Mouse (Mus musculus) embryonic facial prominence, embryonic 14.5 days (tissue): Measurements from ENCODE around the gene Gm20388. TPM values are rescaled to one million over a fixed set of nuclear protein-coding genes. Genes with fewer than 3 reads are reported as not detected.

Experiments
- ATAC-seq: fragments of 200-750 bp; cut with Nextera tagmentation; 2 replicates; pipeline ENCODE4 v1.8.0; 2017; ENCODE audit warnings: low read depth, moderate number of reproducible peaks, moderate TSS enrichment
- DNase-seq: peaks from one replicate; pipeline ENCODE4 v3.0.0-alpha.2; 2015; ENCODE audit warnings: low spot score
- H3K27ac ChIP-seq: fragments of 300-500 bp; sonication (generic); replicated peaks from 2 replicates; pipeline ENCODE4 v1.5.1; 2014; ENCODE audit warnings: low read depth, mild to moderate bottlenecking, low read length, moderate library complexity
- H3K27me3 ChIP-seq: fragments of 300-500 bp; sonication (generic); replicated peaks from 2 replicates; pipeline ENCODE4 v1.6.1; 2014; ENCODE audit warnings: low read length; ENCODE audit not compliant: control insufficient read depth, insufficient read depth
- H3K36me3 ChIP-seq: fragments of 300-500 bp; sonication (generic); 2 replicates; pipeline ENCODE4 v1.6.1; 2014; ENCODE audit warnings: low read length, mixed read lengths; ENCODE audit not compliant: control insufficient read depth, insufficient read depth
- H3K4me1 ChIP-seq: fragments of 300-500 bp; sonication (generic); 2 replicates; pipeline ENCODE4 v1.6.1; 2014; ENCODE audit warnings: antibody characterized with exemption, low read length; ENCODE audit not compliant: control insufficient read depth, insufficient read depth
- H3K4me2 ChIP-seq: fragments of 300-500 bp; sonication (generic); 2 replicates; pipeline ENCODE4 v1.6.1; 2014; ENCODE audit warnings: low read depth, mild to moderate bottlenecking, low read length, moderate library complexity, mixed read lengths
- H3K4me3 ChIP-seq: fragments of 300-500 bp; sonication (generic); 2 replicates; pipeline ENCODE4 v1.5.1; 2014; ENCODE audit warnings: low read depth, mild to moderate bottlenecking, low read length
- H3K9ac ChIP-seq: fragments of 300-500 bp; sonication (generic); 2 replicates; pipeline ENCODE4 v1.6.1; 2014; ENCODE audit warnings: low read depth, mild to moderate bottlenecking, low read length, moderate library complexity, mixed read lengths
- H3K9me3 ChIP-seq: fragments of 300-500 bp; sonication (generic); 2 replicates; pipeline ENCODE4 v1.6.1; 2016; ENCODE audit warnings: low read length; ENCODE audit not compliant: control insufficient read depth
- WGBS: fragments of 180-500 bp; shearing (Covaris S2); extraction: QIAGEN DNeasy Blood & Tissue Kit; methylation state at CpG from one replicate; pipeline ENCODE4 v1.1.7; 2014; 5-methylcytosine and 5-hydroxymethylcytosine counted together
- polyA plus RNA-seq: library from polyadenylated mRNA; unstranded; fragments of >200 nt; fragmentation: Nextera tagmentation; extraction: Ambion mirVana; gene quantifications from 2 replicates; pipeline ENCODE4 v1.2.1, GENCODE M21; 2014

Gm20388 gene
- polyA plus RNA-seq, 1 experiment from 2014 or later = not detected

- no peak for DNase-seq
- Histone ChIP-seq H3K27ac (no peak overlapping the region), H3K4me2 (no peak overlapping the region), H3K27me3 (no peaks in the 10 kb centered on the region), H3K9me3 (no peaks in the 10 kb centered on the region), H3K4me3 (no peak overlapping the region), H3K36me3 (no peaks in the 10 kb centered on the region), H3K4me1 (no peaks in the 10 kb centered on the region), H3K9ac (no peak overlapping the region)
- ATAC-seq = no peak
- WGBS = 78% methylated on average over 3 of the region's 3 CpGs
Measured at GRCm38 (mm10) chr8:124360911-124361310, 4450.3 kb downstream of the Gm20388 start.

- no peak overlapping the region for H3K4me2 ChIP-seq
- H3K4me3 ChIP-seq = no peak overlapping the region
- H3K9ac ChIP-seq = no peak overlapping the region
- no peak overlapping the region for H3K27ac ChIP-seq
- ATAC-seq (no peak), DNase-seq (no peak)
- H3K36me3 ChIP-seq = no peaks in the 10 kb centered on the region
- no peaks in the 10 kb centered on the region for H3K9me3 ChIP-seq
- no peaks in the 10 kb centered on the region for H3K27me3 ChIP-seq
- 78% methylated on average over 11 of the region's 11 CpGs for WGBS
- no peaks in the 10 kb centered on the region for H3K4me1 ChIP-seq
Measured at GRCm38 (mm10) chr8:124361773-124362427, 4451.3 kb downstream of the Gm20388 start.

DNA sequence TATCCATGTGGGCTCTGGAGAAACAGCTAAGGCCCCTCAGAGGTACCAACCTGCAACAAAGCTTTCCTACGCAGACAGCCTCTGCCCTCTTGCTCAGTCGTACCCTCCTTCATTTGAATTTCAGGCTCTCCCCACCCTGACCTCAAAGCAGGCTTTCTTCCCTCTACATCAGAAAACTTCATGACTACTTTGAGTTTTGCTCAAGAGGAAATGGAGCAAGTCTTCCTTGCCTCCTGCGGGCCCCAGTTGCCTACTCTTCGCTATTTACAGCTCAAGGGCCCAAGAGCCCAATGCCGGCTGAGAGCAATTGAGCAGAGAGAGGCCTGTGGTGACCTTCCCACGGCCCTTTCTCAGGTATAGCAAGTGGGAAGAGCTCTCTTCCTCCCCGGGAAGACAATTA is 4451.9 kb downstream of the Gm20388 start:
- DNase-seq (no peak), ATAC-seq (no peak)
- Histone ChIP-seq H3K27me3 (no peaks in the 10 kb centered on the region), H3K4me3 (no peak overlapping the region), H3K9ac (no peak overlapping the region), H3K36me3 (no peaks in the 10 kb centered on the region), H3K9me3 (no peaks in the 10 kb centered on the region), H3K4me1 (no peaks in the 10 kb centered on the region), H3K4me2 (no peak overlapping the region), H3K27ac (no peak overlapping the region)
- whole genome bisulfite sequencing = 81% methylated on average over 7 of the region's 7 CpGs

- DNase-seq (no peak), ATAC-seq (no peak)
- Histone ChIP-seq H3K9ac (no peak overlapping the region), H3K9me3 (no peaks in the 10 kb centered on the region), H3K4me3 (no peak overlapping the region), H3K27me3 (no peaks in the 10 kb centered on the region), H3K36me3 (no peaks in the 10 kb centered on the region), H3K27ac (no peak overlapping the region), H3K4me2 (no peak overlapping the region), H3K4me1 (no peaks in the 10 kb centered on the region)
- 93% methylated on average over 15 of the region's 15 CpGs for WGBS
Measured at GRCm38 (mm10) chr8:124363337-124363736, 4452.7 kb downstream of the Gm20388 start.

GRCm38 (mm10) chr8:124368213-124368612 is 4457.6 kb downstream of the Gm20388 start:
- Histone ChIP-seq H3K9me3 (no peaks in the 10 kb centered on the region), H3K4me2 (no peak overlapping the region), H3K27me3 (no peaks in the 10 kb centered on the region), H3K4me1 (no peaks in the 10 kb centered on the region), H3K36me3 (no peaks in the 10 kb centered on the region), H3K27ac (no peak overlapping the region), H3K9ac (no peak overlapping the region), H3K4me3 (no peak overlapping the region)
- ATAC-seq (no peak; the same call in 1 of the 2 replicates), DNase-seq (peak; percentile 81)
- 16% methylated on average over 8 of the region's 8 CpGs for WGBS

GRCm38 (mm10) chr8:124370422-124371183 is 4460.0 kb downstream of the Gm20388 start:
- no peak overlapping the region for H3K27ac ChIP-seq
- no peaks in the 10 kb centered on the region for H3K36me3 ChIP-seq
- no peak overlapping the region for H3K4me3 ChIP-seq
- no peaks in the 10 kb centered on the region for H3K27me3 ChIP-seq
- no peak overlapping the region for H3K4me2 ChIP-seq
- no peaks in the 10 kb centered on the region for H3K9me3 ChIP-seq
- DNase-seq = no peak
- 74% methylated on average over 17 of the region's 17 CpGs for WGBS
- ATAC-seq = no peak
- H3K9ac ChIP-seq = no peak overlapping the region
- H3K4me1 ChIP-seq = no peaks in the 10 kb centered on the region

DNA sequence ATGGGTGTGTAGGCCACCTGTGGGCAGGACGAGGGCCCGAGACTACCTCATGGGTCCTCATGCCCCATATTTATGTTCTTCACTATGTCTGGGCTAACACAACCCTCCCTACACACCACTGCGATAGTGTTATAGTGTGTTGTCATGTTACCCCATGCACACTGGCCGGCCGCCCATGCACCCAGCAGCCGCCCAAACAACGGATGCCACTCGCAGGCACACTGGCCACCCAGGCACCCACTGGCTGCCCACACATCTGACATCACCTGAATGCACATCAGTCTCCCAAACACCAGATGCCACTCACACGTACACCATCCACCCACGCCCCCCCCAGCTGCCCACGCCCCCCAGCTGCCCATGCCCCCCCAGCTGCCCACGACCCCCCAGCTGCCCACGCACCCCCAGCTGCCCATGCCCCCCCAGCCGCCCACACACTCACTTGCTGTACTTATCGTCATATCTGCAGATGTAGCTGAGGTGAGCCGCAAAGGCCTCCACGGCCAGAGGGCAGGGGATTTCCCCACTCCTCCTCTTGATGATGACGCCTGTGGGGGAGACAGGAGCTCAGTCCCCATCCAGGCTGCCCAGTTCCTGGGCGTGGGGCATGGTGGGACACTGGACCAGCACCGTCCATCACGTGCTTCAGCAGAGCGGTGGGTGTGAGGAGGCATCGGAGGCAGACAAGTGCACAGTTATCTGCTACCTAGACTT is 4460.9 kb downstream of the Gm20388 start:
- DNase-seq (no peak), ATAC-seq (no peak)
- Histone ChIP-seq H3K4me3 (no peak overlapping the region), H3K27me3 (no peaks in the 10 kb centered on the region), H3K4me2 (no peak overlapping the region), H3K36me3 (no peaks in the 10 kb centered on the region), H3K27ac (no peak overlapping the region), H3K9me3 (no peaks in the 10 kb centered on the region), H3K9ac (no peak overlapping the region), H3K4me1 (no peaks in the 10 kb centered on the region)
- WGBS = 80% methylated on average over 22 of the region's 23 CpGs

DNA sequence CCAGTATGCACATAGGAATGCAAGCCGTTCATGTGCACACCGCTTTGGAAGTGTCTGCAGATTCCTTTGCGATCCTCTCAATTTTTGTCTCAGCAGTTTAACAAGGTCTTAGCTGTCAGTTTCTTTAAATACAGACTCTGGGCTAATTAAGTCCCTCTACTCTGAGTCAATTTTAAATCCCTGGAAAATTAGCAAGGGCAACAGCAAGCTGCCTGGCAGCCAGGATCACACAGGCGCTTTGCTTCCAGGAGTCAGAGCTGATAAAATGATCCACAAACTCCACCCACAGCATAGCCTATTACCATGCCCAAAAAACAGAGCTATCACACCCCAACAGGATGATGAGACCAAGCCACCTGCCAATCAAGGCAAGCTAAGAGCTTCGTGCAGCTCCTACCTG is 4463.1 kb downstream of the Gm20388 start:
- Histone ChIP-seq H3K4me3 (no peak overlapping the region), H3K36me3 (no peaks in the 10 kb centered on the region), H3K9ac (no peak overlapping the region), H3K4me1 (no peaks in the 10 kb centered on the region), H3K27me3 (no peaks in the 10 kb centered on the region), H3K4me2 (no peak overlapping the region), H3K27ac (no peak overlapping the region), H3K9me3 (no peaks in the 10 kb centered on the region)
- DNase-seq (no peak), ATAC-seq (no peak)
- 84% methylated on average over 5 of the region's 5 CpGs for WGBS
